Mouse (Mus musculus) heart, adult 8-10 months (tissue): ENCODE measurements at regions not wholly inside any gene's neighbourhood (a gene's known extent, or its start where the extent isn't known, plus 50 kb on each side); places are given as distances from the start of the nearest gene placed in this dataset.

ENCODE experiments used
- DNase-seq: peaks from one replicate; pipeline ENCODE4 v3.0.0; 2022; ENCODE audit warnings: low spot score

DNA sequence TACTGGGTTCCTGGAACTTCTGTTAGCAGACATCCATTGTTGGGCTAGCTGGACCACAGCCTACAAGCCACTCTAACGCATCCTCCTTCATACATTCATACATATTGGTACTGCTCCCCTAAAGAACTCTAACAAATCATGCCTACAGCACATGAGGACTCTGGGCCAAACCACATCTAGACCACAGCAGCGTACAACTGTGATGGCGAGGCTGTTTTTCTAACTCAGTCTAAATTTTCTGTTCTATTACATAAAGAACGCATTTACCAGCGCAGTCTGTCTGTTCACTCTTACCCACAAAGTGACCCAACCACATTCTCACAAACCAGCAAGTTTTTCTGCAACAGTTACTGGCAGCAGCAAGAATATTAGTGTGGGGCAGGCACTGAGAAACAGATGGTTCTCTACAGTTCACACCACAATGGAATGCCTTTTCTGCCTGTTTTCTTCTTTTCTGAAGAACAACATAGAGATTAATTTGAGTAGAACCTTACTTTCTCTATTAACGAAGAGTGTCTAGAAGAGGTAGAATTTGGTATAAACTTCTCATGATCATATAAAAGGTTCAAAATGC lies 648.2 kb upstream of the Cdh11 start:
- no peak for DNase-seq

DNA sequence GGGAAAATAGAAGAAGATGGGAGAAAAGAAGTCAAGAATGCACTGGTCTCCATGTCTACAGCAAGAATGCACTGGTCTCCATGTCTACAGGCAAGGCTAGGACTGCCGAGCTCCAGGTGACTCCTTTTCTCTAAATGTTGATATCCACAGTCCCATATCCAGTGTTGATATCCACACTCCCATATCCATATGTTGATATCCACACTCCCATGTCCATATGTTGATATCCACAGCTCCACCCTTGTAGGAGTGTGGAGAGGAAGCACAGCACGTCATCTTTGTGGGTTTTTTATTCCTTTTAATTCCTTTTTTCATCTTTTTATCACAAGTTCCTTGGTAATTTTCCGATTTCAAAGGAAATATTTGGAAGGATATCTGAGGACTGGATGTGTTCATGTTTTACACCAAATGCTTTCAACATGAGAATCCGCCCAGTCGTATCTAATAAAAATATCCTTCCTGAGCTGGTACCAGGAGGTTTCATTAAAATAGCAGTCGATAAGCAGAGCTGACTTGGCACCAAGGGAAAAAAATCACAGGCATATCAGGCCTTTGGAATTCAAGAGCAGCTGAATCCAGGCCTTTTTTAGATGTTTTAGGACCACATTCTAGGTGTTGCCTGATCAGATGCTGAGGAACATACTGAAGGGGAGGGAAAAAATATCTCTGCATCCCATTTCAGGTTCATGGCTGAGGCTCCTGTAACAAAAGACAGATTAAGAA lies 653.7 kb upstream of the Cdh11 start:
- DNase-seq, result no peak

DNA sequence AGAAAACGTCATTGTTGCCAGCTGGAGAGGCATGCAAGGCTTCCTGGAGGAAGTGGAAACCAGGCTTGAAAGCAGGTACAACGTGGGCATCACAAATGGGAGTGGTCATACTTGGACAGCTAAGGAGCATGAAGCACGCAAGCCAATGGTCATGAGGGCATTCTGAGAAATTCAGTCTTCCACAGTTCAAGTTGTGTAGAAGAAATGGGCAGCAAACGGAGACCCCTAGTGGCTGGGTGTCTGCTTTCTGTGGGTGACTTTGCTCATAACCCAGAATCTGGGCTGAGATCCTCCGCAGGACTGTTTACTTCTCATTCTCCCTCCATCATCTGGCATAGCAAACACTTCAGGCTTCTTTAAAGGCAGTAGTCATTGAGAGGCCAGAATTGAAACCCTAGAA lies 655.7 kb upstream of the Cdh11 start:
- DNase-seq, result no peak

DNA sequence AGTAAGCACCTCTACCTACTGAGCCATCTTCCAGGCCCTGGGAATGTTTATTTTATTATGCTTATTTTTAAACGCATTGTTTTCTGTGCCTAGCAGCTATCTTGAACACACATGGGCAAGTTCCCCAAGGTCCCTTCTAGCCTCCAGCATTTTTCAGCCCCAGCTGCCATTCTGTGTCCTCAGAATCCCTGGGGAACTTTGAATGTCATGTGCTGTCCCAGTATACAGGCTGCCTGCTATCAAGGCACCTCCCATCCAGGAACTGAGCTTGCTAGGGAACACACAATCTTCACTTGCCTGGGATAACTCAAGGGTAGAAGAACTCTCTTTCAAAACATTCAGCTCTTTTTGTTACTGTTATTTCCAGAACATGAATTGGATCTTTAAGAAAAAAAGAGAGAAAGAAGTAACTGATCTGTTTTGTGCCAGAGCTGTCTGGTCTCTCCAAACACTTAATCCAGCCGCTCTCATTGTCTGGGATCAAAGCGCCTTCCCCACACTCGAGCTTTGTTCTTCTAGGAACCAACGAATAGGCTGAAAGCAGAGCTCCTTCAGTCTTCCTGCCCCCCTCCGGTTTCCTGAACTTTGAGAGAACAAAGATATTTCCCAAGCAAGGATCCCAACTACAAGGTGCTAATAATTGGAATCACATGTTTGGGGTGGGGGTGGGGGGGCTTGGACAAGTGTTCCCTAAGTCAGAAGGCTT lies 657.1 kb upstream of the Cdh11 start:
- no peak for DNase-seq

DNA sequence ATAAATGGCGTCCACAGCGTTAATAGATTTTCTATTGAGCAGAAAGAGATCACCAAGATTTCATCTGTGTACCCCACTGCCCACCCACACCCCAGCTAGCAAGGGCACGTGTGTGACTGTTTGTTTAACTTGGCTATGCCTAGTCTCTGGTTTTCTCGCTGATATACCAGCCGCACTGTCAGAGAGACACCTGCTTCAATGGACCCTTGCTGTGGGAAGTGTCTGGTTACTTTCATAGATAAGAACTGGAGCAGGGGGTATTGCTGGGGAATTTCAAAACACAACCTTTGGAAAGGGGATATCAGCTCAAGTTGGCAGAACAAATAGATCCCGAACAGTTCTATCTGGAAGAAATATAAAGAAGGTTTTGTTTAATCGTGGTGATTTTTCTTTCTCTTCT lies 656.8 kb upstream of the Cdh5 start:
- DNase-seq, result no peak

DNA sequence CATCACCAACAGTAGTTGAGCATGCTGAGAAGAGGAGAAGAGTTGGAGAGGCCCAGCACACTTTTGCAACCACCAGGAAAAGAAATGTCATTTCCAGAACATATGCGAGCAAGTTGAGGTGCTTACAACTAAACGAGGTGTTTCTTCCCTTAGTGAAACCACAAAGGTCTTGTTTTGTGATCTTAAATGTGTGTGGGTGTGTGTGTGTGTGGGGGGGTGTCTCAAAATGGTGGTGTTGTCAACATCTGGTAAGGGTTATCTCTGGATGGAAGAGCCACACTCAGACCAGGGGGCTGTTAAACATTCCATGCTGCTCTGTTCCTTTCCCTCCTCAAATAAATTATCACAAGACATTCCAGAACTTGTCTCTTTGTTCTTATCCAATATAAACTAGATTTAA lies 656.0 kb upstream of the Cdh5 start:
- DNase-seq, result no peak

DNA sequence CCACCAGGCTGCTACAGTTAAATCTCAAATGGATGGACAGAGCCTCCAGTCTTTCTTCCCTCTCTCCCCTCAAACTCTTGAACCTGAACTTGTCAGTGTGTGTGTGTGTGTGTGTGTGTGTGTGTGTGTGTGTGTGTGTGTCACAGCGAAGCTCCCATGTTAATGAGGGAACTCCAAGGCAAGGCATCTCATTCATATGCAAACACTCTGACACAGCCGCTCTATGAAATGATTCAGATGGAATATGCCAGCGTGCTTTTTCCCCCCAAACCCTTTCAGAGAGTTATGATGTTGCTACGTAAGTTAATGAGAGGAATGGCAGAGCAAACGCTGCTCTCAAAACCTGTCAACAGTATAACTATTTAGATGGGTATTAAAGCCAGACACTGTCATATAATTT lies 653.5 kb upstream of the Cdh5 start:
- DNase-seq, result no peak

DNA sequence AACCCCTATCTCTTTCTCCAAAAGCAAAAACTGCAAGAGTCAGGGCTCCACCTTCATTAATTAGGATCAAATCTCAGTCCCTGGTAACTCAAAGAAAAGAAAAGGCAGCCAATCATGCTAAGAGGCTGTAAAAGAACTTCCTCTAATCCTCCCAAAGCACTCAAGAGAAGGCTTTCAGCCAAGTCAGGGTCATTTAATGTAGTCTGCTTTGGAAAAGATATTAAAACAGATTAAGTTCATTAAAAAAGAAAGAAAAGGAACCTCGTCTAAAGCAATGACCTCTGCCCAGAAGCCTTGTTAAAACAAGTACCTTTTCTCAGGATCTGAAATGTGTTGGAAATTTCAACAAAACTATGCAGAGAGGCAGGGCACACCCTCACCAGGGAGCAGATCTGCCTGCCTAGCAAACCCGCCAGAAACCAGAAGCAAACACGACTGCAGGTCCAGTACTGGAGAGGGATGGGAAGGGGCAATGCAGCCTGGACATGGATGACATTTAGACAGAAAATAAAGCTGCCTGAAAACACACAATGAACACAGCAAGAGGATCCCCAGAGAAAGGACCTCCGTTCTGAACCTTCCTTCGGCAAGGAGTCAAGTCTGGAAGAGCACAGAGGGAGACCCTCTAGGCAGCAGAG lies 649.9 kb upstream of the Cdh5 start:
- DNase-seq, result no peak

DNA sequence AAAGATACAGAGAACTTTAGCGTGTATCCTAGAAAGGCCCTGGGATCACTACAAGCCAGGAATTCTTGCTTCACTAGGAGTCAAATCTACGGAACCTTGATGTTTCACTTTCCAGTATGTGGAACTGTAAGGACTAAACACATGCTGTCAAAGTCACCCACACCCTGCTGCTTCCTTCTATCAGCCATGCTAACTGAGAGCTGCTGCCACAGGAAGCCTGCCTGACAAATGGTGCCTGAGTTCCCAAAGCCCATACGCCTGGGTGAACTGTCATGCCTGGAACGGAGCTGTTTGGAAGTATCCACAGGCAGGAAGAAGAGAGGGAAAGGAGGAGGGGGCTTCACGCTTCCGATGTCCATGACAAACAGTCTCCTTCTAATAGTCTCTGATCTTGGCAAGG lies 644.2 kb upstream of the Cdh5 start:
- DNase-seq, result no peak

DNA sequence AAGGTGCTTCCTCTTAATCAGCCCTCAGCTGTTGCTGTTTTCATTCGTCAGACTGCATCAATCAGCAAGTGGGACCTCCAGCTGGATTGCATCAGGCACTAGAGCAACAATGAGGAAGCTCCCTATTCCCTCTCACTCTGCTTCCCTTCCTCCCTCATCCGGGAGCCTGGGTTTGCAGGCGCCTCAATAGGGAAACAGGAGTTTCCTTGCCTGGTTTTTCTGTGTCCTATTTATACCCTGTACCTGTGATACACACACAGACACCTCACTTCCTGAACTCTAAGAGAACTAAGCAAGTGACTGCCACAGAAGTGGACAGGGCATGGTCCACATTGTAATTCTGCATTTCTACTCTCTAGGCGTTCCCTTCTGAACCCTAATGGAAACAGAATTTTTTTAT lies 637.9 kb upstream of the Cdh5 start:
- DNase-seq, result no peak

DNA sequence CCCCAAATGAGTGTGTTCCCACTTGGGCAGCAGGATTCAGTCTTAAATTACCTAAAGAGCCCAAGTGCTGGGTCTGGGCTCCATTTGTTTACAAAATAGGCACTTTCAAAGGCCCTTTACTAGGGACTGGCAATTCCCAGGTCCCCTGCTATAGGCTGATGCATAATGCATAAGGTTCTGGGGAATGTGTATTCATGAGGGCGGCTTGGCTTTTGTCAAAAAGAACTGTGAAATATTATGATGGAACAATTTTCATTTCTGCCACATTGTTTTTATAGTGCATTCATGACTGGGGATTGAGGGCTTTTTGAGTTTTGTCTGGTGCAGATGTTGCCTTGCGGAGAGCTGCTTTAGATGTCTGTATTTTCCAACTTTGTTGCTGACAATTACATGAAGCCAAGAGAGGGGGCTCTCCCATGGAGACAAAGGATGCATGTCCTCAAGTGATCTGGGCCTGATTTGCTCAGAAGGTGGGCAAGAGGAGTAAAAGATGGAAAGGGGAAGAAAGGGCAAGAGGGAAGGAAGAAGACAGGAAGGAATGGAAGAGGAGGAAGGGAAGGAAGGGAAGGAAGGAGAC lies 636.6 kb upstream of the Cdh5 start:
- DNase-seq, result no peak

DNA sequence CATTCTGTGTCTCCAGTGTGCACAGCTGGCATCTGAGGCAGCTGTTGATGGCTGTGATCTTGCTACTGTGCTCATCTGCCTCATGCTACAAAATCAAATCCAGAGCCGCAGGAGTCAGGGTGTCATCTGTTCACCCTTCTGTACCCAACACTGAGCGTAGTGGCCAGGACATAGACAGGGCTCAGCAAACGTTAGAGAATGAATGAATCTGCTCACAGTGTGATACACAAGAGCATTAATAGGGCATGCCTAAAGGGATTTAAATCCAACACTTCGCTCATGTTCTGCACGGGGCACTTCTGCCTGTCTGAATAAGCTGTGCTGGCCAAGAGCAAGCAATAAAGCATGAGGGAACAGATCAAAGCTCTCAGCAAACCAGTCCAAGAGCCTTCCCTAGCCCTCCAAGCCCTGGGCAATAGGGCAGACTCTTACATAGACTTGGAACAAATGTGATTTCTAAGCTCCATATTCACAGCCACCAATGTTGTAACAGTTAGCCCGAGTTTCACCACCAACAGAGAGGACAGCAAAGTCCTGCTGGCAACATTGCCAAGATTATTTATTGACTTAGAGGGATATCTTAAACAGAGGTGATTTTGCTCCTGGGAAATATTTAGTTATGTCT lies 633.8 kb upstream of the Cdh5 start:
- no peak for DNase-seq

DNA sequence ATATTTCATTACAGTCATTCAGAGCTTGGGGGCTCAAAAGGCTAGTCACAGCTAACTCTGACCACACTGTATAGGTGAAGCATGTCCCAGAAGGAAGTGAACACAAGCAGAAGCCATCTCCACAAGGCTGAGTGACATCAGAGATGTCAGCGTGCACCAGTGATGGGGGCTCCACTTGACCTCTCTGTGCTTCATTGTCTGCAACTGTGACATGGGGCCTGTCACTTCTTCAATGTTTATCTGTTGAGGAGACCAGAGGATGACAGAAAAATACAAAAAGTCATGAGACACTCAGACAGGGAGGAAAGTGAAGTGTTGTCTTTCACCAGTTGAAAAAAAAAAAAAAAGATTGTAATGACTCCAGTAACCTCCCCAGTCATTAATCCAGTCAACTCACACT lies 632.4 kb upstream of the Cdh5 start:
- no peak for DNase-seq

DNA sequence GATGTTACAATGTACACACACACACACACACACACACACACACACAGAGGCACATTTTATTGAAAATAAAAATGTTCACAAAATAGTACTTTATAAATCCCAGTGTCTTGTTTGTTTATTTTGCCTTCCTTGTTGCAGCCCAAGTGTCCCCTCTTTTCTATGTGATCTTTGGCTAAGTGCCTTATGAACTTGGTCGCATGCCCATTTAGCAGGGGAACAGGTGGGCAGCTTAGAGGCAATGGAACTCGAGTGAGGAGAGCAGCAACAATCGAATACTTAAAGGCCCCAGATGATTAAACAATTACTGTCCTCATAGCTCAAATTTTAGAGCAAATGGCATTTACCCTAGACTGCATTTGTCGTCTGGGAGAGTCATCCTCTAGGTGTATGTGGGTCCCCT lies 631.1 kb upstream of the Cdh5 start:
- no peak for DNase-seq

DNA sequence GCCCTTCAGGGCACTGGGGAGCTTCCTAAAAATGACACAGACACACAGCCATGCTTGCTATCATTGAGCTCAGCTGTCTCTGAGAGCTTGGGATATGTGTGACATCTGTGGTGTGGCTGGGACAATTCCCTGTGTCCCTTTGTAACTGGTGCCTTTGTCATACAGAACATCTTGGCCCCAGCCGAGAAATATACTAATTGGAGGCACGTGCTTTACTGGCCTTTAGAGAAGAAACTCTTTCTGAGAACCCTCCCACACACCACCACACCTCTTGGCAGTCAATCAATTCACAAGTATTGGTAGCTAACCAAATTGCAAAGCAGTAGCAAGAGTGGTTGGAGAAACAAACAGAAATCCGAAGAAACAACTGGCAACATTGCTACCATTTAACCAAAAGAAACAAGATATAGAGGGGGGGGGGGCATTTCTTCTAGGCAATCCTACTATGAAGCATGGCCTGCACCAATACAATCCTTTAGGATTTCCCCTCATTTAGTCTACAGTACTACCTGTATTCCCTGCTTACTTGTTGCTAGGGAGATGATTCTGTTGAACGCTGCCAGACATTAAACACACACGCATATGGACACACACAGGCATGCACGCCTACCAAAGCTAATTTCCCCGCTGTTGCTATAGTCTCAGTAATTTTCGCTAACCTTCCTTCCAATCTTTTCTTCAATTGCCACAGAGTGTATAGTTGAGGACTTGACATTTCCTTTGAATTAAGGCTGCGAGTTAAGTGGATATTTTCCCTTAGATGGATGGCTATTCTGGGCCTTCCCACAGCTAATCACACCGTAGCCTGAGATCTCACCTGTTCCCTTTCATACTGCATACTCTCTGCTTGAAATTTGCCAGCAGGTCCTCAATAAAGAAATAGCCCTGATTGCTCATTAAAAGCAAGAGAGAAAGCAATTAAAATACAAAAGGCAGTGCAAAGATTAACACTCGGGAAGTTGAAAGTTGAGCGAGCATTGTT lies 625.3 kb upstream of the Cdh5 start:
- DNase-seq, result no peak

DNA sequence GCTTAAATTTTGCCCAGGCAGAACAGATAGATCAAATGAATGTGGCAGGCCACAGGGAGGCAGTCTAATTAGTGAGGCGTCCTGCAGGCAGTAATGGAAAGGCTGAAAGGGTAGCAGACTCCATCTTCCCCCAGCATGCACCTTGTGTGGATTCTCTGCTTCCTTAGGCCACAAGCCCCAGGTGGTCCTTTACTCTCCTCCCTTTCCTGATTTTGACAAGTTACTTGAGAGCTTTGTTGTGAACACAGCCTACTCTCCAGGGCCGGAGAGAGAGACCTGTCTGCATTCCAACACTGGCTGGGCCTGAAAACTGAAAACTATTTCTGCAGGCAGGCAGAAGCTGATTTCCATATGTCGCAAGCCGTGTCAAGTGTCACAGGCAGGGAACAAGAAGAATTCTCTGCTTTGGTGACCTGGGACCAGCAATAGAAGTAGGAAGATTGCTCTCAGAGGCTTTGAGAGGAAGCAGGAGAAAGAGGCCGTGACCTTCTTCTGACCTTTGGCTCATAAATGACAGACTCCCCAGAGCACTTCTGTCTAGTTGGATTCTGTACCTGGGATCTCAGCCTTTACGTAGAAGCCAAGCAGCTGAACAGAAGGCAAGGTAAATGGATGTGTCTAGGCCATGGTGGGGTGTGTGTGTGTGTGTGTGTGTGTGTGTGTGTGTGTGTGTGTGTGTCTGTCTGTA lies 619.2 kb upstream of the Cdh5 start:
- DNase-seq, result no peak

DNA sequence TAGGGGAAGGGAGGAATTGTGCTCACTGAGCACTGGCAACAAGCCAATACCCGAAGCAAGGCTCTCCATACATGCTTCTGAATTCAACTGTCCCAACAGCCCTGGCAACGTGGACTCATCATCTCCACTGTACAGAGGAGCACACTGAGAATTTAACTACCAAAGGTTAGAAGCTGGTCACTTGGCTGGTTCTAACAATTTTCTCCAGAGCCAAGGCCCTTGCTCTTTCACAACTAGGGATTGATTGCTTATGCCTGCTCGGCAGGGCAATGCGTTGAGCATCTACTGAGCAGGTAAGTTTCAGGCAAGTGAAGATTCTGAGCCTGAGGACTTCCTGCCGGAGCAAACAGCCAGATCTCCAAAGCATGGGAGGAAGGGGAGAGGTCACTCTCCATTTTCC lies 616.0 kb upstream of the Cdh5 start:
- no peak for DNase-seq

DNA sequence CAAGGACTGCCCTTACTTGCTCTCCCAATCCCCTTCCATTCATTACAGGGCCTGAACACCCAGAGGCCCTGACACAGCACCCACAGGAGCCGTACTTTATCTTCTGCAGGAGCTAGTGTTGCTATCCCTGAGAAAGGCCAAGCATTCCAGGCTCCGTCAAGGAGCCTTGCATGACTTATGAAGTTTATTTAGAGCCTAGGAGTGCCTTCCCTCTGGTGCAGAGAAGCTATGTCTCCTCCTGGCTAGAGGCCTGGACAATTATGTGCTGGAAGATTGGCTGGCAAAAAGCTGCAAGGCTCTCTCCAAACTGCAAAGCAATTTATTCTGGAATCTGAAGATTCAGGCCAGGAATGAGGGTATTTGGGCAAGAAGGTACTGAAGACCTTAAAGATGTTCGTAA lies 612.0 kb upstream of the Cdh5 start:
- DNase-seq, result no peak

DNA sequence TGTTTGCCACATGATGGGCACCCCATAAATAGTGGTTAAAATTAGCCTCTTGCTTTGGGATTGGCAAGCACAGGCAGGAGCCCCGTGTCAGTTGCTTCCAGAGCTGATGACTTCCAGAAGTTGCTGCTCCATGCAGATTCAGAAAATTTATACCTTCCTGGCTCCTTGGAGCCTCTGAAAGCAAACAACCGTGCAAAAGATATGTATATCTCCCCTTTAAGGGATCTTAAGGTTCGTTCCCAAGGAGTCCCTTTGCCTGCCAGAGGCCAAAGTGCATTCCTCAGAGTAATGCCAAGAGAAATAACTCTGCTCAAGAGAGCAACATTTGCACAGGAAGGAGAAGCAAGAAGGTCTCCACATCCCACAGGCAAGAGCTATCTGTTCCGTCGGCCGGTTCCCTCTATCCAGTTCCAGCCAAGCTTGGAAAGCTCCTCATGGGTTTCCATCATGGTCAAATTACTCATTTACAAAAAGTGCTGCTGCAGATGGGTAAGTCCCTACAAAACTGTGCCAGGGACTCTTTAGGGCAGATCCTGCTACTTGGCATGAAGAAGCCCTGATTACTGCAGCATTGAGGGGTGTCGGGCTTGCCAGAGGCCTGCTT lies 608.4 kb upstream of the Cdh5 start:
- DNase-seq, result peak; percentile 16
